Mouse (Mus musculus) urinary bladder, postnatal 0 days (tissue): ENCODE results near the gene Zfp560. TPM values are rescaled to one million over a fixed set of nuclear protein-coding genes. Genes with fewer than 3 reads are reported as not detected.

ENCODE experiments used
- polyA plus RNA-seq: library from polyadenylated mRNA; unstranded; fragments of >200 nt; fragmentation: Nextera tagmentation; extraction: Ambion mirVana; gene quantifications from 2 replicates; pipeline ENCODE4 v1.2.1, GENCODE M21; 2015

Zfp560 gene
- 36.4 and 39.5 TPM in 2 replicates for polyA plus RNA-seq

DNA sequence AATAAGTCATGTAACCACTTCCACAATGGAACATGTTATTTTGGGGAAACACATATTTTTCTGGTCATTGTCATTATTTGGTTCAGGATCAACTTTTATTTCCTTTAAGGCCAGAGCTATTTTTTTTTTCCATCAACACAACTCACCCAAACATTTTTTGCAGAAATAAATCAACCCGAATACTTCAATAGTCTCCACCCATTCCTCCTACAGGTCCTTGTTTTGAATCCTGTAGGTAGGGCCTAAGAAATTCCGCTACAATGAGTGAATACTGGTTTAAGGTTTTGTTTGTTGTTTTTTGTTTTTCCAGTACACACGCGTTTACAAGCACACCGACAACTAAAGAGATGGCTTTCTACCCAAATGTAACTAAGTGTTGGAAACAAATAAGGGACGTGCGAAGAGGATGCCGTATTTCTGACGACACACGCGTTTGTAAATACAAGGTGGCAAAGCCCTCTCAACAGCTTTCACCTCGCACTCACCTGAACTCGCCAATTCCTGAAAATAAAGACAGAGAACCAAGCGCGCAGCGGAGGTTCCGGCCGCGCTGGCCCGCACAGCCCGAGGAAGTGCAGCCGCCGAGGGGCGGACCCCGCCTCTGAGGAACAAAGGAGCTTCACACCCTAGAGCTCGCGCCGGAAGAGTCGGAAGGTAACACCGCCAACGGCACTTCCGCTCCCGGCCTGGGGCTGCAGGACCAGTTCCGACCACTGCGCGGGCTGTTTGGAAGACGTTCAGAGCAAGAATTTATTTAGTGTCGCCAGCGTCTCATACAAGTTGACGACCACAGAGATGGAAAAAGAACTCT, at the start of gene Zfp560:
TSS of gene Zfp560 (minus strand) at position 646 of the 811 bp plus-strand sequence.

DNA sequence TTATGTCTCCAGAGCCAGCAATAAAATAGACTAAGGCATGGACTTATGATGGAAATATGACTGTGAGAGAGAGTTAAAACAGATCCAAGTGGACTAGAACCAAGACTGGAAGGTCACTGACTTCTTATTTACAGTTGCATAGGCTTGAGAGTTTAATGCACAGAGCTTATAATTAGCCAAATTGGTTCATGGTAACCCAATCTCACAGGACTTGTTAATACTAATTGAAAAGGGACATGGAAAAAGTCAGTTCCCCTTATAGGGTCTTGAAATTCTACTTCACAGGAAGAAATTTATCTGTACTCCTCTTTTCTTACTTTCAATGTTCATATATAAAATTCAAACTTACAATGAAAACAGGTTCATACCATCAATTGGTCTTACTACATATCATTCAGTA, 49.0 kb downstream of the Zfp560 start, which contains the start of gene Olfr18:
TSS of gene Olfr18 (minus strand) at position 101 of the 400 bp plus-strand sequence.

DNA sequence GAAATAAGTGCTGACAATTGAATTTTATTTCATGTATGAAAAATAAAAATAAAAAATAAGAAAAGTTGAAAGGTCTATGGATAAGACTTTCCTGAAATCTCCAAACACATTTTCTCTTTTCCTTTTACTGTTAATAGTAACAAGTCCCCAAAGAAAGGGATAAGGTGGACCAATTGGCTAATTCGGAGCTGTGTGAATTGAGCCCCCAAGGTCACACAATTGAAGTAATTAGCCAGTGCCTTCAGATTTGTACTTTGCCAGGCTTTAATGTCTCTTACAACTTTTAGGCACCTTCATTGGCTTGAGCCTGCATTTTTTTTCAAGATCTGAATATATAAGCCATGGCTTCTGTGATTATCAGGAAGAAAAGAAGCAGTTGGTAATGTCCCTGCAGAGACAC, 86.7 kb downstream of the Zfp560 start, which contains the start of gene Olfr873:
TSS of gene Olfr873 (plus strand) at position 301 of the 400 bp plus-strand sequence.

Other genes starting within 250 kb of the Zfp560 start
- not detected in 2 replicates for gene Olfr870, start 211.1 kb downstream of the Zfp560 start, polyA plus RNA-seq
- gene Olfr871, start 173.0 kb downstream of the Zfp560 start, polyA plus RNA-seq = not detected in 2 replicates
- not detected in 2 replicates for gene Olfr872, start 148.1 kb downstream of the Zfp560 start, polyA plus RNA-seq
- gene Olfr39, start 102.8 kb downstream of the Zfp560 start, polyA plus RNA-seq = not detected in 2 replicates
- not detected in 2 replicates for gene Olfr873, start 86.6 kb downstream of the Zfp560 start, polyA plus RNA-seq
- not detected in 2 replicates for gene Olfr18, start 49.1 kb downstream of the Zfp560 start, polyA plus RNA-seq
- gene Zfp26, start 75.0 kb upstream of the Zfp560 start, polyA plus RNA-seq = 6.2 and 11.1 TPM in 2 replicates
- gene Zfp426, start 107.6 kb upstream of the Zfp560 start, polyA plus RNA-seq = 9.6 and 11.3 TPM in 2 replicates
- 37.6 and 45.4 TPM in 2 replicates for gene Zfp266, start 136.2 kb upstream of the Zfp560 start, polyA plus RNA-seq
- 6.2 and 6.6 TPM in 2 replicates for gene Zfp846, start 196.1 kb upstream of the Zfp560 start, polyA plus RNA-seq